Mouse (Mus musculus): ENCODE data around the gene Slc50a1.

The Slc50a1 gene

GRCm38 (mm10) chr3:89262417-89262816 is 8.0 kb downstream of the Slc50a1 start:
- DNase-seq (ENCODE audit: low spot score in 2 of 2): no peak

GRCm38 (mm10) chr3:89260211-89260610 is 10.2 kb downstream of the Slc50a1 start:
- DNase-seq (ENCODE audit: low spot score in 2 of 2): no peak

DNA sequence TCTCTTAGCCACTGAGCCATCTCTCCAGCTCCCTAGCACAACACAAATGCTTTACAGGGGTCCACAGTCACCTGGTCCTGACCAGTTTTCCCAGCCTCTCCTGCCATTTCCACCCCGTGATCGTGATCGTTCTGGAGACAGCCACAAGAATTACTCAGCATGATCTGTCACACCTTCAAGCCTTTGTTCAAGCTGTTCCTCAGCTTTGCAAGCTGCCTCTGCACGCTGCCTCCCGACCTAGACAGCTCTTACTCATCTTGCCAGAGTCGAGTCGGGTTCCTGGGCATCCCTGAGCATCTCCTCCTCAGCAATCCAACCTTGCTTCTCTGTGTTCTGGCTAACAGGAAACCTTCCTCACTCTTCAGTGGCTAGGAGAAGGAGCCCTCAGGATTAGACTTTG is 11.3 kb downstream of the Slc50a1 start, which contains the start of gene Dpm3:
Gene Dpm3, plus strand, starts transcription at position 283 of the 400 bp plus-strand sequence.
- DNase-seq (ENCODE audit: low spot score in 2 of 2): no peak

- no peak for DNase-seq (ENCODE audit: low spot score in 2 of 2)
Measured at GRCm38 (mm10) chr3:89256177-89256576, 14.2 kb downstream of the Slc50a1 start.

GRCm38 (mm10) chr3:89254994-89255393 is 15.4 kb downstream of the Slc50a1 start:
- DNase-seq (ENCODE audit: low spot score in 2 of 2): no peak

DNA sequence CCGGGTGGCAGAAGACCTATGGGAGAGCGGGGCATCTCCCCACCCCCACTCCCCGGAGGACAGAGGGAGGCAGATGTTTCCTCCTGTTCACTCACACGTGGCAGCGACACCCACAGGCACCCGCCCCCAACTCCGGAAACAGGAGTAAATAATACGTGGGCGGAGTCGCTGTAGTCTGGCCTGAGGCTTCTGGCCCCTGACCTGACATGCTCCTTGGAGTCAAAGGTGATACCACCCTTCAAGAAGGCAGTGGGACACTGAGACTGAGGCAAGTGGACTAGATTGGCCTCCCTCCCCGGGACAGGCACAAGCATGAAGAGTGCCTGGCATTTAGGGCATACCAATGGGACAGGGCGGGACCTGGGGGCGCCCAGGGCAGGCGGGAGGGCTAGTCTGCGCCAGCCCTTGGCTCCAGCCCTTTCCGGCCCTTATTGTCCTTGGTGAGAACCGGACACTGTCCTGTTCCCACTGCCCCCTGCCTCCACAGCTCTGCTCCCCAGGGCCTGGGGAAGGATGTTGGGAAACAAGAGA is 18.9 kb downstream of the Slc50a1 start:
- DNase-seq (ENCODE audit: low spot score in 2 of 2): peak; percentile 38 to 49

DNA sequence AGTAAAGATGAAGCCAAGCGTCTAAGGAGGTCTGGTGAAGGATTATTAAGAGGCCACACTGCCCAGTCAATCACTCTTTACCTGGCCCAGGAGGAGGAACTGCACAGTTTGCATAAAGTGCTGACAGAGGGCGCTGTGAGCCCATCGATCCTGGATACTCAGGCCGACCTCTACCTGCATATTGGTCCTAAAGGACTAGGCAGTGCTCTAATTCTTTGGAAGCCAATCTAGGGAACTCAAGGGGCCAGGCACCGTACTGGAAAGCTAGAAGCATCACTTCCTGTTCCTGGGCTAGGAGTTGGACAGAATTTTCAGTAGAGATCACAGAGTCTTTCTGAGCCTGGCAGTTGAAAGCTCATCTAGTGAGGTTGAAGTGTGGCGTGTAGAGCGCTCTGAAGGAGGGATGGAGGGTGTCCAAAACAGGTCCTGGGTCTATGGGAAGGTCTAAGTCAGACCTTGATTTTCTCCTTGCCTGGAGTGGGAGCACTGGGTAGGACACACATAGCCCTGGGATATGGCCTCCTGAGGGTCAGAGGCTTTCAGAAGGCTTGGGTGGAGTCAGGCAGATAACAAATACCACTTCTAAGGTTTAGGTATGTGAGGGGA is 19.8 kb downstream of the Slc50a1 start:
- peak in 1 of 2 experiments; percentile 62 for DNase-seq (ENCODE audit: low spot score in 2 of 2)

DNA sequence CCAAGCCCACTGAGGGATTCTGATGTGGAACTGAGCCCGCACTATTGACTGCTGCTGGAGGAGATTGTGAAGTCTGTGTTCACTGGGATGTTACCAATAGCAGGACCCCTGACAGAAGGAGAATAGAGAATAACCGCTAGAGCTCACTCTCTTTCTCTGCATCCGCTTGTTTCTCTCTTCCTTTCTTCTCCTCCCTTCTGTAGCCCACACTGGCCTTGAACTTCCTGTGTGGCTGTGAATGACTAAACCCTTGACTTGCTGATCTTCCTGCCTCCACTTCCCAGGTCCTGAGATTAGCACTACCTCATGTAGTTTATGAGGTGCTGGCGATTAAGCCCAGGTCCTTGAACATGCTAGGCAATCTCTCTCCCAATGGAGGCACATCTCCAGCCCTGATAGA is 22.9 kb downstream of the Slc50a1 start:
- no peak for DNase-seq (ENCODE audit: low spot score in 2 of 2)

- peak; percentile 95 for DNase-seq (ENCODE audit: low spot score in 2 of 2)
Measured at GRCm38 (mm10) chr3:89246261-89247100, 23.9 kb downstream of the Slc50a1 start, which contains the start of gene Trim46. Gene Trim46, minus strand, starts transcription at chr3:89246309.

GRCm38 (mm10) chr3:89245688-89246171 is 24.6 kb downstream of the Slc50a1 start, which contains the start of gene Krtcap2:
Gene Krtcap2, plus strand, starts transcription at chr3:89245966.
- DNase-seq (ENCODE audit: low spot score in 2 of 2): peak; percentile 91 to 92

DNA sequence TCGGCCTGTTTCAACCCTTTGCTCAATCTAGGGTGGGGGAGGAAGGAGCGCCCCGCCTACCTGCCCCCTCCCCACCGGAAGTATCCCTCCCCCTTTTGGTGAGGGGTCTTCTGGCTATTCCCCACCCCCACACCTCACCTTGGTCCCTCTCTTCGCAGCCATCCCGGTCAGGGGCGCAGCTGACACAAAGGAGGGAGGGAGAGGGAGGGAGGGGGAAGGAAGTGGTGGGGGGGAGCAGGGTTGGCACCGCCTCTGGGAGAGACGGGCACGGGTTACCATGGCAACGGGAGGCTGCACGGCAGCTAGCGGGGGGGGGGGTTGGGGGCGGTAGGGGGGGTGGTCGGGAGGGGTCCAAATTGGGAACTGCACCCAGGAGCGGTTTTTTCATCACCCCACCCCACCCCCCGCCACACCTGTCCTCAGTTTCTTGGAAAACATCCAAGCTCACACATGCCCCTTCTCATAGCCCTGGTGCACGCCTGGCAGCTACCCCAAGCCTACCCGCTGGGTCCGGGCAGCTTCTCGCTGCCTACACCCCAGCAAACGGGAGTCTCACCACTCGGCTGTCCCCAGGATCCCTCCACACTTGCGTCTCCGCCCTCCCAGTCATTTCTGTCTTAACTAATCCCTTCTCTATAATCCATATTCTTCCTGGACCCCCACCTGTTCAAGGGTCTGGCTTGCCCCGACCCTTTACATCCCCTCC is 25.2 kb downstream of the Slc50a1 start:
- DNase-seq (ENCODE audit: low spot score in 2 of 2): peak; percentile 92

DNA sequence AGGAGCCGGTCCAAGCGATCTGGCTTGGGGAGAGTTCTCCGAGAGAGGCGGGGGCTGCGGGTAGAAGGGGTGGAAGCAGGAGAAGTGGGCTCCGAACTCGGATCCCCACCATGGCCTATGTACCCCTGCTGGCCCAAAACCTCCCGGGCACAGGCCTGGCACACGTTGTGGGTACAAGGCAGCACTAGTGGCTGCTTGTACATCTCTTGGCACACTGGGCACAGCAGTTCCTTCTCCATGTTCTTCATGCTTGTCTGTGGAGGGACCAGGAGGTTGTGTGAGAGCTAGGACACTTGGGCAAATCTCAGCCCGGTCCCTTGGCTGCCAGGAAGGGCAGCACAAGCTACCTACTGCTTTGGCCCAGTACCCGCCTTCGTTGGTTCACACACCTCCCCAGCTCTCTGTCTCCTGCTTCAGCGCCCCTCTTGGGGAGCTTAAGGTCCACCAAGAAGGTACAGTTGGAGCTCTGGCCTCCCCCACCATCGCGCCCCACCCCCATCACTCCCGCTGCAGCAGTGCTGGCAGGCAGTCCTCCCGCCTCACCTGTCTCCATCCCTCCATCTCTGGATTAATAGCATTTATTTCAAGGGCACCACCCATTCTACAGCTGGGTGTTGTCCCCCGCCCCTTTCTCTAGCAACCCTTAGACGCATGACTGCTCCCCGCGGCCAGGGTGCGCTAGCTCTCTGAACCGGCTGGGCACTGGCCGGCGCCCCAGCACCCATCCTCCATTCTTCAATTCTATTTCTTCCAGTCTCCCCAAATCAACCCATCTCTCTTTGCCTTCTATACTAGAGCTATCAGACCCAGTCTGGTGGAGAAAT is 26.0 kb downstream of the Slc50a1 start:
- peak in 1 of 2 experiments; percentile 68 for DNase-seq (ENCODE audit: low spot score in 2 of 2)

DNA sequence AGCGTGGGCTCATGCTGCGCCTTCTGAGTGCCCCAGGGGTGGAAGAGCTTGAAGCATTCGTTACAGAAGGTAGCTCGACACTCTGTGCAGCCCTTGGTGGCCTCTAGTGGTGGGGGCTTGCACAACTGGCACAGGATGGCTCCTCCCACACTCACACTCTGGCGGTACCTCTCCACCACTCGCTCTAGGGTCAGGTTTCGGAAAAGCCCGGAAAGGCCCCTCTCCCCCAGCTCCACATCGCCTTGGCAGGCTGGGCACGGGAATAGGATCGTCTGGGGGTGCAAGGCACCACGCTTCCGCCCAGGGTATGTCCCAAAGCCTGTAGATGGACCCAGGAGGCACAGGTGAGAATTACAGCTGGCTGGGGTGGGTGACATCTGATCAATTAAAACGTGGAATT is 26.8 kb downstream of the Slc50a1 start:
- DNase-seq (ENCODE audit: low spot score in 2 of 2): peak in 1 of 2 experiments; percentile 74

GRCm38 (mm10) chr3:89242331-89242895 is 28.0 kb downstream of the Slc50a1 start:
- peak; percentile 70 to 74 for DNase-seq (ENCODE audit: low spot score in 2 of 2)

DNA sequence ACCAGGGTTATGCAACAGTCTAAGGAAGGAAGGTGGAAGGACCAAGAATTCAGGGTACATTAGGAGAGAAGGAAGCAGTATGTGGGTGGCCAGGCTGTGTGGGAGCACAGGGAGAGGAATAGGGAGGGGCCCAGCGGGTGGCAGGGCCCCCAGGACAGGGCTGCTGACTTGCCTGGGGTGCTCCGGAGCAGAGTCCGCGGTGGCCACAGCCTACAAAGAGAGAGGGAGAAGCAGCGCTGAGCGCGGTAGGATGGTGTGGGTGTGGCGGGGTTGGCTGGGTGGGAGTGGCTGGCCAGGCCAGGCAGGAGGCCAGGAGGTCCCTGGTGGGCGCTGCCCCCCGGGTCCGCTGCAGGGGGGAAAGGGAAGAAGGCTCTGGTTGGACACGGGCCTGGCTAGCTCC is 31.9 kb downstream of the Slc50a1 start:
- peak in 1 of 2 experiments; percentile 25 for DNase-seq (ENCODE audit: low spot score in 2 of 2)

GRCm38 (mm10) chr3:89237682-89238081 is 32.7 kb downstream of the Slc50a1 start:
- no peak for DNase-seq (ENCODE audit: low spot score in 2 of 2)

- no peak for DNase-seq (ENCODE audit: low spot score in 2 of 2)
Measured at GRCm38 (mm10) chr3:89236516-89236915, 33.9 kb downstream of the Slc50a1 start.

- no peak for DNase-seq (ENCODE audit: low spot score in 2 of 2)
Measured at GRCm38 (mm10) chr3:89233562-89234110, 36.7 kb downstream of the Slc50a1 start.

DNA sequence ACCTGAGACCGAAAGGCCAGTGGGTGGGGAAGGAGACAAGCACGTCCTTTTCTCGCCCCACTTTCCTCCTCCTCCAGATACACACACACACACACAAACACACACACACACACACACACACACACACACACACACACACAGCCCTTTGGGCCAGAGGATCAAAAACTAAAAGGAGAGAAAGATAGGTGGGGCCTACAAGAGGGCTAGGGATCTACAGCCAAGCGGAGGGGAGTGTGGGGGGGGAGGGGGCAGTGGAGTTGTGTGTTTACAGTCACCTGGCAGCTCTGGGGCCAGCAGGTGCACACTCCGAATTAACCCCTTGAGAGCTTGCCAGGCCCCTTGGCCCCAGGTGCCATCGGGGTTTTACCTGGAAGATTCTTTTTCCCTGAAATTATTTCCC is 37.8 kb downstream of the Slc50a1 start:
- DNase-seq (ENCODE audit: low spot score in 2 of 2): no peak

GRCm38 (mm10) chr3:89231772-89232275 is 38.5 kb downstream of the Slc50a1 start:
- peak in 1 of 2 experiments; percentile 61 for DNase-seq (ENCODE audit: low spot score in 2 of 2)

Measured in right cerebral cortex, postnatal 10 days (tissue).